Mouse (Mus musculus): ENCODE data around the gene Nkapl. TPM values are rescaled to one million over a fixed set of nuclear protein-coding genes. Genes with fewer than 3 reads are reported as not detected.
"Not testable (repeated sequence)": the region's sequence is repeated elsewhere in the genome, so short reads cannot be mapped to it uniquely, and the experiment has no call there.

Nkapl gene
- total RNA-seq (2014; rRNA removed) (0.69 and 1.3 TPM in 2 replicates), polyA plus RNA-seq (2015; fragmentation: Nextera tagmentation; extraction: Ambion mirVana) (1.8 and 2.7 TPM in 2 replicates)

DNA sequence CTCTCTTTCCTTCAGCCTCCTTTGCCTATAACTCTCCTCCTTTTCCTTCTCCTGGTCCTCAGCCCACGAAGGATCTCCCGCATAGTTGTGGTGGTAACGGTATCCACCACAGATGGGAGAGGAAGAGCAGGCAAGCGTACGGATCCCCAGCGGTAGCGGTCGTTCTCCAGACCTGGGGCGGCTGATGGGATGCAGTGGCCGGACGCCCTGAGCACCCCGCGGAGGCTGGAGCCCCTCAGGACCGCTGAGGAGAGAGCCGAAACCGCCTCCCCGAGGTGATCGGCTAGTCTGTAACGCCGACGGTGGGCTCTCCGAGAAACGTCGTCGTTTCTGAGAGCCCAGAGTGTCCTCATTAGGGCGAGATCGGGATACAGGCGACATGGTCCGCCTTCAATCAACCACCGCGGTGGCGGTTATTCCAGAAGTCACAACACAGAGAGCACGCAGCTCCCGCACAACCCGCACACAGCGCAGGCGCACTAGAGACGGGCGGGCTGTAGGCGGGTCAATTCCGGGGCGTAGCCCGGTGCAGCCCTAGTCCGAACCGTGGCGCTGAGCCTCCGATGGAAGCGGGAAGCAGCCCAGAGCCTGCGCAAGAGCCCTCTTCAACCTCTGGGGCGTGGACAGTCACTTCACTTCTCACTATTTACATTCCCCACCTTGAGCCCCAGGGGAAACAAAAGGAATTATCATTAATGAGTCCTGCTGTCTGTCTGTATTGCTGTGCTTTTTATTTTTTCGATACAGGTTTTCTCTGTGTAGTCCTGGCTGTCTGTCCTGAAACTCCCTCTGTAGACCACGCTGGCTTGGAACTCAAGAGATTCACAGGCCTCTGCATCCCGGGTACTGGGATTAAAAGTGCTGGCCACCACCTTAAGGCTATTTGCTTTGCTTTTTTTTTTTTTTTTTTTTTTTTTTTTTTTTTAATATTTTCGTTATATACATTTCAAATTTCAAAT is at the start of gene Nkapl:
Nkapl (minus strand) TSS at position 449 of the 959 bp plus-strand sequence.
- TF ChIP-seq CTCF (IDR thresholded peaks at IDR 0.05; ENCODE audit: low read depth) = no peak
- H3K9me3 ChIP-seq (ENCODE audit: low read length) = no peaks in the 10 kb centered on the region
- H3K4me1 ChIP-seq (ENCODE audit: insufficient read depth) = no peaks in the 10 kb centered on the region
- peak within 1 kb of the TSS; percentile 31; the same call in 1 of the 2 replicates for H3K27ac ChIP-seq (ENCODE audit: low read depth, low read length)
- H3K27me3 ChIP-seq (ENCODE audit: insufficient read depth, low read length) = 0 out of 2 replicates have a peak, but pooled peaks cover 5% of the 10 kb centered on the region
- H3K9ac ChIP-seq = peak within 1 kb of the TSS; percentile 60
- 1% methylated on average over 54 of the region's 54 CpGs for WGBS
- peak within 1 kb of the TSS; percentile 60 for H3K4me2 ChIP-seq (ENCODE audit: low read depth)
- peak; percentile 89 for DNase-seq
- H3K4me3 ChIP-seq (ENCODE audit: low read depth, low read length) = peak within 1 kb of the TSS; percentile 56
- no peaks in the 10 kb centered on the region for H3K36me3 ChIP-seq (ENCODE audit: insufficient read depth)
- ATAC-seq = peak; percentile 99

DNA sequence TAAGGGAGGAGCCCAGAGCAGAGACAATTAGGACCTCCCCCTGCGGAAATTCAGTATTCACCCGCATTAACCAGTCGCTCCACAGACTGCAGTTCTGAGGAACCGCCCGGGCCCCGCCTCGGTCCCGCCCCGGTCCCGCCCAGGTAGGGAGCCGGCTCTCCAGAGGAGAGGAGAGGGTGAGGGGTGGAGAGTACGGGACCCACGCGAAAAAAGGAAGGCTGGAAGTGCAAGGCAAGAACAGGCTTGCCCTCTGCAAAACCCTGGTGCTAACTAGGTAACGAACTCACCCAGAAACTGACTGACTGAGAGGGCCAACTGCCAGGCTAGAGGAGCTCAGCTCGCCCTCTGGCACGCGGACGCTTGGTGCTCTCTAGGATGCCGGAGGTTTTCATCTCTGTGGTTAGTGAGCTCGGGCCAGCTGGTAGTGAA is 37.9 kb upstream of the Nkapl start:
- H3K4me2 ChIP-seq (ENCODE audit: low read depth) = peak overlapping the region; percentile 53
- peak overlapping the region; percentile 78 for H3K27ac ChIP-seq (ENCODE audit: low read depth, low read length)
- no peaks in the 10 kb centered on the region for H3K36me3 ChIP-seq (ENCODE audit: insufficient read depth)
- H3K27me3 ChIP-seq (ENCODE audit: insufficient read depth, low read length) = no peaks in the 10 kb centered on the region
- H3K4me1 ChIP-seq (ENCODE audit: insufficient read depth) = no peaks in the 10 kb centered on the region
- H3K9ac ChIP-seq = peak overlapping the region; percentile 62
- no peak for TF ChIP-seq CTCF (IDR thresholded peaks at IDR 0.05; ENCODE audit: low read depth)
- peak; percentile 92 for DNase-seq
- peak; percentile 99 for ATAC-seq
- under 1% methylated on average over 21 of the region's 21 CpGs for WGBS
- no peaks in the 10 kb centered on the region for H3K9me3 ChIP-seq (ENCODE audit: low read length)
- peak overlapping the region; percentile 60 for H3K4me3 ChIP-seq (ENCODE audit: low read depth, low read length)

DNA sequence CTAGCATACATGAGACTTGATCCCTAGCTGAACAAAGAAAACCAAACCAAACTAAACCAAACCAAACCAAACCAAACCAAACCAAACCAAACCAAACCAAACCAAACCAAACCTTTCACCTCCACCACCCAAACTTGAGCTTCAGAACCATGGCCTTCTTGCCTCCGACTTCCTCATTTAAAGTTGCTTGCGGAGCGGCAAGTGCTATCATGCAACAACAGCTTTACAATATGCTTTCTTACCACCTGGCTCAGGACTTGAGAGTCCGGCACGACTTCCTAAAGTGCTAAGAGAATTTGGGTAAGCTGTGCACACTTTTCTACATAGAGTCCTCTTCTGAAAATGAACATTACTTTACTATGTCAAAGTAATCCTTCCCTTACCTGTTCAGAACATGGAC is 34.0 kb upstream of the Nkapl start:
- 93% methylated on average over 5 of the region's 5 CpGs for WGBS
- DNase-seq = no peak
- Histone ChIP-seq H3K36me3 (ENCODE audit: insufficient read depth) (no peaks in the 10 kb centered on the region), H3K9ac (no peak overlapping the region), H3K27me3 (ENCODE audit: insufficient read depth, low read length) (no peaks in the 10 kb centered on the region), H3K4me1 (ENCODE audit: insufficient read depth) (no peaks in the 10 kb centered on the region), H3K4me3 (ENCODE audit: low read depth, low read length) (no peak overlapping the region), H3K9me3 (ENCODE audit: low read length) (no peaks in the 10 kb centered on the region), H3K4me2 (ENCODE audit: low read depth) (no peak overlapping the region), H3K27ac (ENCODE audit: low read depth, low read length) (no peak overlapping the region)
- ATAC-seq = no peak
- TF ChIP-seq CTCF (IDR thresholded peaks at IDR 0.05; ENCODE audit: low read depth) = no peak

DNA sequence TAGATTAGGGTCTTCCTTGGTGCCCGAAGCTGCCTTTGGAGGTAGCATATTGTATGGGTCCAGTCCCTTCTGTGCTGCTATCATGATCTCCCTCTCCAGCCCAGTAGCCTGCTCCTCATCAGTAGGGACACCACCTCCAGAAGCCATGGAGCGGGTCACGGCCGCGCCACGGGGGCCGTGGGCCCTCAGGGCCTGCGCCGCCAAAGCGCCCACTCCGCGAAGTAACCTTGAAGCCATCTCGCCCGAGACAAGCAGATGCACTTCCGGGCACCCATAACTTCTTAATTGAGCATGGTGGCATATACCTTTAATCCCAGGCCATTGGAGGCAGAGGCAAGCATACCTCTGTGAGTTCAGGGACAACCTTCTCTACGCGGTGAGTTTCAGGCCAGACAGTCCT is 32.9 kb upstream of the Nkapl start, which contains the start of gene Gm11273:
Gm11273 (minus strand) TSS at position 237 of the 400 bp plus-strand sequence.
- not testable (repeated sequence) for DNase-seq; H3K4me3 ChIP-seq (ENCODE audit: low read depth, low read length); H3K36me3 ChIP-seq (ENCODE audit: insufficient read depth); H3K9ac ChIP-seq; H3K27me3 ChIP-seq (ENCODE audit: insufficient read depth, low read length); ATAC-seq; H3K4me2 ChIP-seq (ENCODE audit: low read depth); H3K9me3 ChIP-seq (ENCODE audit: low read length); H3K27ac ChIP-seq (ENCODE audit: low read depth, low read length); H3K4me1 ChIP-seq (ENCODE audit: insufficient read depth)
- WGBS = 94% methylated on average over 17 of the region's 17 CpGs

DNA sequence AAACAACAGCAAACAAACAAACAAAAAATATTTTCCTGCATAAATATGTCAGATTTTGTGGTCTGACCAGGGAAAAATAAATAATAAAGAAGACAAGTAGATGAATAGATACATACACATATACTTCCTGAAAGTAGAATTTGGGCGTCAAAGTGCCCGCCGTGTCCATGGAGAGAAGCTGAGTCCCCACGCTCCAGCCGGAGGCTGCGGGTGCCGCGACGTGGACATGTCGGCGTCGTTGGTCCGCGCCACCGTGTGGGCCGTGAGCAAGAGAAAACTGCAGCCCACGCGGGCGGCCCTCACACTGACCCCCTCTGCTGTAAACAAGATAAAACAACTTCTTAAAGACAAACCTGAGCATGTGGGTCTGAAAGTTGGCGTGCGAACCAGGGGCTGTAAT is 26.8 kb upstream of the Nkapl start, which contains the start of gene AK157302:
AK157302 (plus strand) TSS at position 144 of the 400 bp plus-strand sequence.
- Histone ChIP-seq H3K27me3 (ENCODE audit: insufficient read depth, low read length) (no peaks in the 10 kb centered on the region), H3K4me1 (ENCODE audit: insufficient read depth) (no peaks in the 10 kb centered on the region), H3K27ac (ENCODE audit: low read depth, low read length) (no peak within 1 kb of the TSS), H3K4me3 (ENCODE audit: low read depth, low read length) (no peak within 1 kb of the TSS), H3K9me3 (ENCODE audit: low read length) (no peaks in the 10 kb centered on the region), H3K9ac (no peak within 1 kb of the TSS), H3K4me2 (ENCODE audit: low read depth) (no peak within 1 kb of the TSS), H3K36me3 (ENCODE audit: insufficient read depth) (no peaks in the 10 kb centered on the region)
- 92% methylated on average over 21 of the region's 21 CpGs for WGBS
- DNase-seq (no peak), ATAC-seq (no peak)
- no peak for TF ChIP-seq CTCF (IDR thresholded peaks at IDR 0.05; ENCODE audit: low read depth)

DNA sequence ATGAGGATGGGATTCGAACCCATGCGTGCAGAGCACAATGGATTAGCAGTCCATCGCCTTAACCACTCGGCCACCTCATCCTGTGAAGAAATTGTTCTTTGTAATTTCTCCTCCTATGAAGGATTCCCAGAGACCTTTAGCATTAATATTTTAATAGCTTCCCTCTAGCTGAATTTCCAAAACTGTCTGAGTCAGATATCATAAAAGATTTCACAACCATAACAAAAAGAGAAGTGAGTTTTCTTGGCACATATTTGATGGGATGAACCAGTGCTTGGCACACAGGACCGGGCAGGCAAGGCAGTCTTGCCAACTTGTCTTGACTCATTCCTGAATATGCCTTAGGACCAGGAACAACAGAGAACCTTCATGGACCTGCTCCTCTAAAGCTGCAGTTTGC is 24.5 kb upstream of the Nkapl start:
- Histone ChIP-seq H3K9me3 (ENCODE audit: low read length) (no peaks in the 10 kb centered on the region), H3K27me3 (ENCODE audit: insufficient read depth, low read length) (no peaks in the 10 kb centered on the region), H3K4me1 (ENCODE audit: insufficient read depth) (no peaks in the 10 kb centered on the region), H3K4me3 (ENCODE audit: low read depth, low read length) (no peak overlapping the region), H3K4me2 (ENCODE audit: low read depth) (no peak overlapping the region), H3K9ac (no peak overlapping the region), H3K27ac (ENCODE audit: low read depth, low read length) (no peak overlapping the region), H3K36me3 (ENCODE audit: insufficient read depth) (no peaks in the 10 kb centered on the region)
- no peak for DNase-seq
- TF ChIP-seq CTCF (IDR thresholded peaks at IDR 0.05; ENCODE audit: low read depth) = no peak
- ATAC-seq = no peak
- 92% methylated on average over 5 of the region's 5 CpGs for WGBS

DNA sequence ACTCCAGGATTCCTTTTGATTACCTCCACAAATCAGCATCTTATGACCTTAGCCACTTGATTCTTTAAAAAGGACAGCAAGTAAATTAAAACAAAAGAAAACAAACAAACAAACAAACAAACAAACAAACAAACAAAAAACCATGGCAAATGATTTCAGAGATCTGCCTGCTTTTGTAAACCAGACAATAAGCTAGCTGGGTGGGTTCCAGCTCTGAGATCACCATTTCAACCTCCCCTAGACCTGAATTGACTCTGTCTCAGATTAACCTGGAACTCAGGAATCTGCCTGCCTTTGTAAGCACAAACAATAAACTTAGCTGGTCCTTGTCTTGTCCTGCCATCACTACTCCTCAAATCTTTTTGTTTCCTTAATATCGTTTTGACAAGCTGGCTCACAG is 18.6 kb upstream of the Nkapl start:
- no peak for TF ChIP-seq CTCF (IDR thresholded peaks at IDR 0.05; ENCODE audit: low read depth)
- Histone ChIP-seq H3K4me3 (ENCODE audit: low read depth, low read length) (no peak overlapping the region), H3K36me3 (ENCODE audit: insufficient read depth) (peaks cover 20% of the 10 kb centered on the region), H3K4me2 (ENCODE audit: low read depth) (no peak overlapping the region), H3K9me3 (ENCODE audit: low read length) (no peaks in the 10 kb centered on the region), H3K27me3 (ENCODE audit: insufficient read depth, low read length) (no peaks in the 10 kb centered on the region), H3K27ac (ENCODE audit: low read depth, low read length) (no peak overlapping the region), H3K9ac (no peak overlapping the region), H3K4me1 (ENCODE audit: insufficient read depth) (no peaks in the 10 kb centered on the region)
- 84% methylated on average over 1 of the region's 1 CpGs for WGBS
- DNase-seq = no peak
- no peak for ATAC-seq

All from forebrain, postnatal 0 days (tissue).